Mouse (Mus musculus): ENCODE measurements around the gene Sparcl1.

Gene Sparcl1

GRCm38 (mm10) chr5:104113491-104114172 lies at the start of gene Sparcl1:
Gene Sparcl1, minus strand, starts transcription at chr5:104113733.
- peak; percentile 50 to 59 for DNase-seq

GRCm38 (mm10) chr5:104161390-104161789 lies 47.9 kb upstream of the Sparcl1 start:
- no peak for DNase-seq

GRCm38 (mm10) chr5:104160581-104160980 lies 47.0 kb upstream of the Sparcl1 start:
- DNase-seq: no peak

GRCm38 (mm10) chr5:104158332-104159052 lies 45.0 kb upstream of the Sparcl1 start:
- DNase-seq: peak in 1 of 2 experiments; percentile 8

GRCm38 (mm10) chr5:104157701-104158100 lies 44.2 kb upstream of the Sparcl1 start:
- DNase-seq: no peak

GRCm38 (mm10) chr5:104150196-104150595 lies 36.7 kb upstream of the Sparcl1 start:
- no peak for DNase-seq

- DNase-seq: no peak
These were observed 35.8 kb upstream of the Sparcl1 start for GRCm38 (mm10) chr5:104149349-104149748.

GRCm38 (mm10) chr5:104144057-104144456 lies 30.5 kb upstream of the Sparcl1 start:
- no peak for DNase-seq

GRCm38 (mm10) chr5:104141067-104141466 lies 27.5 kb upstream of the Sparcl1 start:
- DNase-seq: no peak

GRCm38 (mm10) chr5:104137920-104138541 lies 24.5 kb upstream of the Sparcl1 start:
- DNase-seq: no peak

- no peak for DNase-seq
These were observed 20.2 kb upstream of the Sparcl1 start for GRCm38 (mm10) chr5:104133752-104134151.

- DNase-seq: no peak
These were observed 18.0 kb upstream of the Sparcl1 start for GRCm38 (mm10) chr5:104131544-104131943.

GRCm38 (mm10) chr5:104130891-104131290 lies 17.4 kb upstream of the Sparcl1 start:
- peak in 1 of 2 experiments; percentile 26 for DNase-seq

GRCm38 (mm10) chr5:104128281-104129031 lies 14.9 kb upstream of the Sparcl1 start:
- DNase-seq: no peak

- no peak for DNase-seq
These were observed 13.8 kb upstream of the Sparcl1 start for GRCm38 (mm10) chr5:104127351-104127750.

GRCm38 (mm10) chr5:104126561-104127320 lies 13.2 kb upstream of the Sparcl1 start:
- DNase-seq: no peak

GRCm38 (mm10) chr5:104124016-104124658 lies 10.6 kb upstream of the Sparcl1 start:
- no peak for DNase-seq

- DNase-seq: no peak
These were observed 2.4 kb upstream of the Sparcl1 start for GRCm38 (mm10) chr5:104115890-104116289.

GRCm38 (mm10) chr5:104115118-104115517 lies 1.6 kb upstream of the Sparcl1 start:
- DNase-seq: peak; percentile 36 to 55

GRCm38 (mm10) chr5:104112511-104112910 lies 1.0 kb downstream of the Sparcl1 start:
- DNase-seq: no peak

GRCm38 (mm10) chr5:104112016-104112415 lies 1.5 kb downstream of the Sparcl1 start:
- no peak for DNase-seq

Measured in cerebellum, postnatal 25 days (tissue).